Mouse (Mus musculus) adipose tissue, adult 10 weeks (tissue): Measurements from ENCODE around the gene Olfr229. TPM values are rescaled to one million over a fixed set of nuclear protein-coding genes. Genes with fewer than 3 reads are reported as not detected.

ENCODE experiments used
- polyA plus RNA-seq: library from polyadenylated mRNA; stranded (reverse); fragments of 350-450 nt; fragmentation: Illumina TruSeq; extraction: RNeasy Lipid Tissue Mini Kit (QIAGEN cat#74804); gene quantifications from one replicate; pipeline ENCODE4 v1.2.3, GENCODE M21; 2014; ENCODE audit warnings: low read depth, low replicate concordance

Gene Olfr229
- not detected for polyA plus RNA-seq

DNA sequence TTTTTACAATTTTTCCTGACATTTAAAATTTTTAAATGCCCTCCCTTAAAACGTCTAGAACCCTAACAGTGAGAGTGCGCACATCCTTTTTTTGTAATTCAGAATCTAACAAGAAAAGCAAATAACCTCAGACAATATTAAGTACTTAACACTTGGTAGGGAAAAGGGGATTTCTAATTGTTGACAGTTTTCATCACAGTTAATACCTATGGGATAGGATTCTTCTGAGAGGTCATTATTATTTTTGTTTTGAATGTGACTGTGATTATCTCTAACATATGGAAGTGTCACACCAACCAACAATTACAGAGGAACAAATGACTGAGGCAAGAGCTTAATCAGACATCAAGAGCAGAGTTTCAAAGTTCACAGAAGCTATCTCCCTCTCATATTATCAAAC is at the start of gene Olfr229:
Olfr229 (plus strand) TSS at position 301 of the 400 bp plus-strand sequence.

DNA sequence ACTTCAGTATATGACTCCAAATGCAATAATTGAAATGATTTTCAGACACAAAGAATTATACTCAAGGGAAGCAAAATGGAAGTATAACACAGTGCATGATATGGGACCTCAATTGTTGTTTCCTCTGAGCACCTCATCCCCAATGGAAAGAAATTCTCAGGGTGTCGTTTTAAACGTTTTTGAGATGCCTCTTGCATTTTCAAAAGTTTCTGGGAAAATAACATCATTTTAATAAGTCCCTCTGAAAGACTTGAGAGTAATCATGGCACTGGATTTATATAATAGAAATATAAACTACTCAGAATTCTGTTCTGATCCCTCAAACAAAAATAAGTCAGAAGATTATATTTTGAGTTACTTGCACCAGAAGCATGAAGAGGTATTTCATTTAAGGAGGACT is 41.0 kb upstream of the Olfr229 start, which contains the start of gene Olfr972:
Olfr972 (plus strand) TSS at position 301 of the 400 bp plus-strand sequence.

DNA sequence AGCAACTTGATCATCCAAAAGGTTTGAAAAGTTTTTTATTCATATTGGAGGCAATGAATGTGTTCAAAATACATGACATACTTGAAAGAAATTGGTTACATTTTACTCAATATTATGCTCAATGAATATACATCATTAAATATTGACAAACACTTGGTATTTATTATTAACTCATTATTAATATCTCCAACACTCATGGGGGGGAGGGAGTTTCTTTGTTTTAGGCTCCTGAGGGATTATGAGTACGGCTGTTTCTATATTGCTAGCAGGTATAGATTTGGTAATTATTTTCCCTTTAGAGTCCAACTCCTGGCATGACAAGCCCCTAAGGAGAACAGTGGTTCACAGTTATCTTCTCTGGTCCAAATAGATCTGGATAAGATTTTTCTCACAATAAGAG is 30.1 kb downstream of the Olfr229 start, which contains the start of gene Olfr974:
Olfr974 (plus strand) TSS at position 301 of the 400 bp plus-strand sequence.

DNA sequence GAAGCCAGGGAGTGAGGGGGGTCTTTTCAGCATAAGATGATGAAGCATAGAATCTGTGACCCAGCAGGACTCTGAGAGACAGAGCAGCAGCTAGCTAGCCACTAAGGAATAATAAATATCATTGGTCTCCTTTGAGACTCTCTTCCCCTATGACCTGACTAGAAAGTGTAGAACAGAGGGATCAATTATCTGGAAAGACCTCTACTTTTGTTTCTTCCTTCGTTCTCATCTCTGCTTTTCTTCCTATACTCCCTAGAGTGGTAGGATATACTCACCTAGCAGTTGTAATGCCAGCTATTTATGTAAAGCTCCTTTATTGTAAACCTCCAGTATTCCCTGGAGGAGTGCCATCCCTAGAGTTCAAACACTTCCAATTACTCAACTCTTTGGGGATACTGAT is 44.8 kb downstream of the Olfr229 start, which contains the start of gene Olfr975:
Olfr975 (minus strand) TSS at position 101 of the 400 bp plus-strand sequence.

GRCm38 (mm10) chr9:39961033-39961432 is 53.9 kb downstream of the Olfr229 start, which contains the start of gene Olfr976:
Gene Olfr976 (minus strand): TSS chr9:39961133.

Other genes with a start within 250 kb of the Olfr229 start
- gene Olfr963, start 240.1 kb upstream of the Olfr229 start, polyA plus RNA-seq = not detected
- not detected for gene Olfr149, start 200.2 kb upstream of the Olfr229 start, polyA plus RNA-seq
- gene Olfr965, start 196.0 kb upstream of the Olfr229 start, polyA plus RNA-seq = not detected
- not detected for gene Olfr150, start 176.4 kb upstream of the Olfr229 start, polyA plus RNA-seq
- gene Olfr967, start 161.1 kb upstream of the Olfr229 start, polyA plus RNA-seq = not detected
- gene Olfr968, start 124.1 kb upstream of the Olfr229 start, polyA plus RNA-seq = not detected
- not detected for gene Olfr969, start 116.4 kb upstream of the Olfr229 start, polyA plus RNA-seq
- not detected for gene Olfr970, start 98.5 kb upstream of the Olfr229 start, polyA plus RNA-seq
- gene Olfr971, start 70.5 kb upstream of the Olfr229 start, polyA plus RNA-seq = not detected
- gene Olfr972, start 40.9 kb upstream of the Olfr229 start, polyA plus RNA-seq = not detected
- gene Olfr974, start 30.2 kb downstream of the Olfr229 start, polyA plus RNA-seq = not detected
- not detected for gene Olfr975, start 44.7 kb downstream of the Olfr229 start, polyA plus RNA-seq
- not detected for gene Olfr976, start 53.8 kb downstream of the Olfr229 start, polyA plus RNA-seq
- not detected for gene Olfr978, start 84.8 kb downstream of the Olfr229 start, polyA plus RNA-seq
- gene Olfr979, start 96.1 kb downstream of the Olfr229 start, polyA plus RNA-seq = not detected
- not detected for gene Olfr980, start 102.2 kb downstream of the Olfr229 start, polyA plus RNA-seq
- not detected for gene Olfr981, start 114.1 kb downstream of the Olfr229 start, polyA plus RNA-seq
- gene Olfr982, start 166.5 kb downstream of the Olfr229 start, polyA plus RNA-seq = not detected
- gene Olfr983, start 186.3 kb downstream of the Olfr229 start, polyA plus RNA-seq = not detected
- gene Olfr984, start 206.9 kb downstream of the Olfr229 start, polyA plus RNA-seq = not detected
- gene Olfr985, start 222.8 kb downstream of the Olfr229 start, polyA plus RNA-seq = not detected
- gene Tmem225, start 240.8 kb downstream of the Olfr229 start, polyA plus RNA-seq = 1.7 TPM